Mouse (Mus musculus) gastrocnemius, postnatal 36 days (tissue): ENCODE data around the gene Srrm1. TPM values are rescaled to one million over a fixed set of nuclear protein-coding genes. Genes with fewer than 3 reads are reported as not detected.
A peak's percentile ranks its signal among the peaks of the same experiment; 100 is the strongest.

Source experiments
- DNase-seq, 2 experiments: peaks; one replicate each; pipeline ENCODE4 v3.0.0; 2022
- intact Hi-C: fragments of 180-260 bp; cut with DNase I; formaldehyde crosslinking; loops from one replicate; pipeline ENCODE4 v1.15.1; 2025
- total RNA-seq, 2 experiments: library from RNA; stranded (reverse); gene quantifications; 2 replicates each; pipeline ENCODE4 v1.2.3; 2021

Srrm1 gene
- total RNA-seq, 2 experiments from 2014 or later, result 51.5 to 59.3 TPM

DNA sequence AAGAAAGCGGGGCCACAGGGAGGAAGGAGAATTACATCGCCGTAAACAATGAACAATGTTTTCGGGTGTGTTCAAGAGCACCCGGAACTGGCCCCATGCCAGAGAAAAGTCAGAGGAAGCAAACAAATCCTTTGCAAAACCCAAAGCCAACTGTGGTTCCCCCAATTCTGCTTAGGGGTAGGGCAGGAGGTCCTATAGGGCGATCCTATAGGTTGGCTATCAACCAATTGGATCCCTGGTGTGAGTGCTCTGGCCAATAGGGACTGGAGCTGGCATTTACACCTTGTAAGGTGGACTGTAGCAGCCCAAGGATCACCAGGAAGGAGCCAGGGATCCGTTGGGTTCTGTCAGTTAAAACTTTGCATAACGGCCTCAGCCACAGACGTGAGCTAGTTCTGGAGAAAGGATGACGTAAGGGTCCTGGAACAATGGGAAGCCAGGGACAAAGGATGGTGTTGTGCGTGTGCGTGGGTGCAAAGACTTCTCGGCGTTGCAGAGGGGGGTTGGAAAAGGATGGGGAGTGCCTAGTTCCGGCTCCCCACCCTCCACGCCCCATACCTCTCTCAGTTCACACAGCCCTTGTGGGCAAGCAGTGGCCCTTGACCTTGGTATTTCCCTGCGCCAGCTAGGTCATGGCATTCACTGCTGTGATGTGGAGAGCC is 46.0 kb downstream of the Srrm1 start:
- no peak for DNase-seq
- intact Hi-C loops, result no loop called here

DNA sequence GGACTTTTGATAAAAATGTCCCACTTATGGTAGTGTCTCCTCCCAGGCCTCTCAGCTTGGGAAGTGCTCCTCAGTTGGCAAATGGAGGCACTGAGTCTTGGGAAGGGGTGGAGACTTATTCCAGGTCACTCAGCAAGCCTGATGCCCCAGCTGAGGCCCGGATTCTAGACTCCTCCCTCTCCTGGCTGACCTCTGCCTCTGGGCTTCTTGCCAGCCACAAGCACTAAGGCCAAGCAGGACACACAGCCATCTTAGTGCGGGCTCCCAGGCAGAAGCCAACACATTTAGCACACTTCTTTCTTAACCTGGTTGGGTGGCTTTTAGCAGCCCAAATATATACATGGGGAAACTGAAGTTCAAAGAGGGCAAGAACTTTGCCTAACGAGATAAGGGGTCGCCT is 46.6 kb downstream of the Srrm1 start:
- intact Hi-C loops, result no loop called here
- DNase-seq, result peak; percentile 68 to 69

DNA sequence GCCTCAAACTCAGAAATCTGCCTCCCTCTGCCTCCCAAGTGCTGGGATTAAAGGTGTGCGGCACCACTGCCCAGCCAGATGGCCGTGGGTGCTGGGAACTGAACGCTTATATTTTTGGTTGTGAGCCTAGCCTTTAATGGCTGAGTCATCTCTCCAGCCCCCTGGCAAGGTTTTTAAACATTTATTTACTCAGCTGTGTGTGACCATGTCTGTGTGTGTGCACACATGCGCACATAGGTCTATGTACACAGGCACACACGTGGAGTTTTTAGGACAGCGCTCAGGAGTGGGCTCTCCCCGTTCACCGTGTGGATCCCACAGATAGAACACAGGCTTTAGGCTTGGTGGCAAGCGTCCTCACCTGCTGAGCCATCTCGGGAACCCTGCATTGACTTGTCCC is 50.9 kb downstream of the Srrm1 start:
- DNase-seq, result no peak
- intact Hi-C loops, result no loop called here

DNA sequence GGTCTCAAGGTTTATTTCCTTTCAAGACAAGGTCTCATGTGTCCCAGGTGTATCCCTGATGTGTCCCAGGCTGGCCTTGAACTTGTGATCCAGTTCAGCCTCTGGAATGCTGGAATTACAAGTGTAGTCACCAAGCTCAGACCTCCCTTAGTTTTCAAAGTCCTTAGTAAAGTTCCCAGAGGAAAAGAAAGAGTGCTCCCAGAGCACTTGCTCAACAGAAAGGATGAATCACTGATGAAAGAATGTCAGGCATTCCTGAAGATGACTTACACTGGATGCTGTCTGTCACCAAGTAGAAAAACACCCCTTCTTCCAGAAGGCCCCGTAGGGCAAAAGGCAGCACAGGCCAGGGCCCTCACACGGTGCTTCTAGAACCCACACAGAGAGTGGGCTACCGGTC is 52.0 kb downstream of the Srrm1 start:
- intact Hi-C loops, result no loop called here
- no peak for DNase-seq

DNA sequence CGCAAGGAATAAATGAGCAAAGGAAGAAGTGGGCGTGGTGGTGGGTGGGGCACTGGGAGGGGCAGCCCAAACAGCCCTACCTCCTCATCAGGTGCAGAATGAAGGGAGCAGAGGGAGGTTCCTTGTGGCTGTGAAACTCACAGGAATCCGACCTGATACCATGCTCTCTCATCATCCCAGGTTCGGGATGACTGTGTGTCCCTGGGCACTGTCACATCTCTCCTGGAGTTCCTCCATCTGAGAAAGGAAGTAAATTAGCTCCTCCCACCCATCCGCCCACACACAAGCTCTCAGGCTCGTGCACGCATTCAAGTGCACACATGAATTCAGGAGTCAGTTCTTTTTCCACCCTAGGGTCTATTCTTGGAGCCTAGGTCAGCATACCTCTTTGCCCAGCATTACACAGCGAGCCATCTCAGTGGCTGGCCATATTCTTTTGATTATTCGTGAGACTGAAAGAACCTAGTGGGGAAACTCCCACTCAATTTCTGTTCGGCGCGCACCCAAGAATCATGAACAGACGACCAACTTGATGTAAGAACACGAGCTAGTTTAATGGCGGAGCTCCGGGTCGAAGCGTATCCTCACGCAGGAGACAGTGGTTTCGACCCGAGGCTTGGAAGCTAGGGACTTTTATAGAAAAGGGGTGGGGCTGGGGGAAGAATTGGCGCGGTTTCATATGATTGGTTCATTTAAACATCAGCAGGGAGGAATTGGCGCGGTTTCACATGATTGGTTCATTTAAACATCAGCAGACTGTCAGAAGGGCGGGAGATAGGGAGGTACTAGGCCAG is 52.7 kb downstream of the Srrm1 start:
- intact Hi-C loops, result no loop called here
- no peak for DNase-seq

DNA sequence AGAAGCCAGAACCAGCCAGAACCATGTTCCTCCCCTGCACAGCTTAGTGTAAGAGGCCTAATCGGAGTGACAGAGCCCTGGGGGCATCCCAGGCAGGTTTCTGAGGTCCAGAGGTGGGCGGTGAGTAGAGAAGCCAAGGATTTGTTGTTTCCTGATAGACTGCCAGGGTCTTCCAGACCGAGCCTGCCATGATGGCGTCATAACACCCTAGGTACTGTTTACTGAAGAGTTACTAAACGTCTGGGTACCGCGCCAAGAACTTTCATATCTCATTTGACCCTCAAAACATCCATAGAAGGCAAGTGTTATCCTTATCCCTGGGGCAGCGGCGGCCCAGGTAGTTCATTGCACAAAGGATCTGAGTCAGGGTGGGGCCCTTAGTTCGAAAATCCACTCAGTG is 54.4 kb downstream of the Srrm1 start:
- DNase-seq, result no peak
- intact Hi-C loops, result no loop called here

DNA sequence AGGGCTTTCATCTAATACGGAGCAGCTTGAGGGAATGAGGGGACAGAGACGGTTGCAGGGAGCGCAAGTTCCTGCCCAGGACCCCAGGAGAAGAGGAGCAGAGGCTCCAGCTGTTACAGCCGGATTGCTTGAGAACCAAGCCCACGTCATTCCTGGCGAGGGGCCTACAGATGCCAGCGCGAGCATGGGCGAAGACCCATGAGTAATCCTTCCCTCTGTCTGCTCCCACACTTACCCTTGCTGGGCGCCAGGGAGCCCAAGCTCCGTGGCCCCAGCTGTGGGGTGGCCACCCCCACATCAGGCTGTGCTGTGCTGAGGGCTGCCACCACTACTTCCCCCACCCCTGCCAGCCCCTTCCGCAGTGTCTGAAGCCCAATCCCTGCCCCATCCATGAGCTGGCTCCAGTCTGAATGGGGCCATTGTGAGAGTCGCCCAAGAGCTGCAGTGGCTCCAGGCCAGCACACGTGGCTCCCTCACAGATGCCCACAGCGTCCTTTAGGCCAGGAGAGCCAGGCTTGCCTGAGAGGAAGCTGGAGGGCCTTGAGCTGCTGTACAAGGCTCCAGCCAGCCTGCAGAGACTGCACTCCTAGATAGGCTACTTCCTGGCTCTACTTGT is 55.1 kb downstream of the Srrm1 start:
- no peak for DNase-seq
- intact Hi-C loops, result no loop called here

DNA sequence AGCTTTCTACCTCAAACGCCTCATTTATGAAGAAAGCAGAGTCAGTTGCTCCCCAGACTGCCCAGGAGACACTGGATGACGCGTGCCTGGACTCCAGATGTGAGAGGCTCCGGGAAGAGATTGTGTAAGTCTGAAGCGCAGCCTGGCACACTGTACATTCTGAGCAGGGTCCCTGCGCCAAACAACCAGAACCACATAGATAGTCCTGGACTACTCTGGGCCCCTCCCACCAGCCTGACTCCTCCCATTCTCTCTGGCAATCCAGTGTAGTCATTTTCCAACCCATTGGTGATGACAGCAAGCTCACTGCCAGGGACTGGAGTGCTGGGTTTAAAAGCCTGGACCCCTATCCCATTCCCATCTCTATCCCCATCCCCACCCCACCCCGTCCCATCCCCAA is 56.0 kb downstream of the Srrm1 start:
- DNase-seq, result no peak

DNA sequence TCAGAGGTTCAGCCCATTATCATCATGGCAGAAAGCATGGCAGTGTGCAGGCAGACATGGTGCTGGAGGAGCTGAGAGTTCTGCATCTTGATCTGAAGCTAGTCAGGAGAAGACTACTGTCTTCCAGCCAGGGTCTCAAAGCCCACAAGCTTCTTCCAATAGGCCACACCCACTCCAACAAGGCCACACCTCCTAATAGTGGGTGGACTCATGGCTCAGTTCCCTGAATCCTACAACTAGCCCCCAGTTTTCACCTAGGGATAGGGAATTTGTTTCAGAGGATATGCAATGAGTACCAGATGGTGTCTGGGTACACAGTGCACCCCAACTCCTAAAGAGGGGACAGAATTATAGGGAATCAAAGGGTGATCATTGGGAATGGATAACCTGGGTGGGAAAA is 56.6 kb downstream of the Srrm1 start:
- no peak for DNase-seq
- intact Hi-C loops, result no loop called here

More for the DNA sequence above, 56.0 kb downstream of the Srrm1 start:
- intact Hi-C loops, result no loop called here

DNA sequence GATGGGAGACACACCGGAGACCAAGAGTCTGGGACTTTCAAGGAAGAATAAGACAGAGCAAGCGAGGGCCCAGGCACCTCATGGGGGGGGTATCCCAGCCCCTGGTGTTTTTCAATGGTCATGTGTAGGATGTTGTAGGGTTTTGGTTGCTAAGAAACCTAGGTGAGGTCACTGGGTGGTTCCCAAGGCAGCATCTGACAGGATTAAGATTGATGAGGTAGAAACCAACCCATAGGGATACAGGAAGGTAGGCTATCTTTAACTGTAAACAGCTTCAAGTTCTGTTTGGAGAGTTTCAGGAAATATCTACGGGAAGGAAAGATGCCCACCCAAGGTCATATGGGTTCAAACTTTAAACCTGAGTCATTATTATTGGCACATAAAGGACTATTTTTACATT is 59.3 kb downstream of the Srrm1 start:
- intact Hi-C loops, result no loop called here

DNA sequence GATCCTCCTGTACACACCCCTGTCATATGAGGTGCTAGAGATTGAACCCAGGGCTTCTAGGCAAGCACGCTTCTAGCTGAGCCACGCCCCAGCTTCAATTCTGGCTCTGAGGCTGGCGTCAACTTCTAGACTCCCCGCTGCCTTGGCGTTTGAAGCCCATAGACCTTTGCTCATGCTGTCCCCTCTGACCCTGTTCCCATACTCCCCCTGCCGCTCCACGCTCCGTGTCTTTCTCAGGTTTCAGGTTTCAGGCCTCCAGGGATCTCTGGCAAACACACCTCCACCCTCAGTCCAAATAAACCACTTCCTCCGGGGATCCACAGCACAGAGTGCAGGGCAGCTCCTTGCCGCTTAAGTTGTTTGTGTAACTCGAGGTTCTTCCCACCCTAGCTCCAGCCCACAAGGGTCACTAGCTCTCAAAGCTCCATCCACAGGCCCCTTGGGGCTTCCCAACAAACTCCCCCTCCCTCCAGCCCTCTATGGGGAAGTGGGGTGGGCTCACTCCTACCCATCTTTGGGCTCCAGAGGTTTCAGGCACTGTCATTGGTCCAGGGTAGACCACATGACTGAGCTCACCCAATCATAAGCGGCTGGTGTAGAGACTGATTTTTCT is 60.5 kb downstream of the Srrm1 start:
- intact Hi-C loops, result no loop called here
- DNase-seq, result peak in 1 of 2 experiments; percentile 38

More for the DNA sequence above, 59.3 kb downstream of the Srrm1 start:
- DNase-seq, result no peak

DNA sequence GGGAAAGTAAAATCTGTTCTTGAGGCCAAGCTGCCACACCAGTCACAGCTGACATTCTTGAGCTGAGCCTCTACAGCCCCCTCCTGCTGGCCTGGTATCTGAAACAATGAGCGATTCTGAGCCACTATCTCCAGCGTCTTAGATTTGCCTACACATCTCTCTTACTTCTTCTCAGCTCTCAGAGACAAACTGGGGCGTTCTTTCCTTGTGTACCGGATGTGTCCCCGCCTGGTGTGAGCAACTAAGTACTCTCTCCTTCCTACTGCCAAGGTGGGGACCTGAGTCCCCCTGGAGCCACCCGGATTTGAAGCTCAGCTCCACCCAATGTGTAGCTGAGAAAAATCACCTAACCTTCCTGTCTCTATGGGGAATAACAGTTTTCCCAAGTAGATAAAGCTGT is 61.3 kb downstream of the Srrm1 start:
- intact Hi-C loops, result no loop called here
- DNase-seq, result no peak

DNA sequence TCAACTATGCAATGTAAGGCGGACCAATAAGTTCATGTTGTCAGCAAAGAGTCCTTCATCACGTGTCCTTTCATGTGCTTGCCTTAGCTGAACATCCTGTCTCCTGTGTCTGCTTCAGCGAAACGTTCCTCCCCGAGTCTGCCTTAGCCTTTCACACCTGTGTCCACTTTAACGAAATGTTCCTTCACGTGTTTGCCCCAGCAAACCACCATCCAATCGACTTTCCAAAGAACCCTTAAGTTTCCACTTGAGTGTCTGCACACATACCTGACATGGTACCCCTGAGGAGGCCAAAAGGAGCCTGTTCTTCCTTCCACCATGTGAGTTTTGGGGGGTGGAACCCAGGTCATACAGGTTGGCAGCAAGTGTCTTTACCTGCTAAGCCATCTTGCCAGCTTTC is 61.9 kb downstream of the Srrm1 start:
- intact Hi-C loops, result no loop called here
- DNase-seq, result no peak

DNA sequence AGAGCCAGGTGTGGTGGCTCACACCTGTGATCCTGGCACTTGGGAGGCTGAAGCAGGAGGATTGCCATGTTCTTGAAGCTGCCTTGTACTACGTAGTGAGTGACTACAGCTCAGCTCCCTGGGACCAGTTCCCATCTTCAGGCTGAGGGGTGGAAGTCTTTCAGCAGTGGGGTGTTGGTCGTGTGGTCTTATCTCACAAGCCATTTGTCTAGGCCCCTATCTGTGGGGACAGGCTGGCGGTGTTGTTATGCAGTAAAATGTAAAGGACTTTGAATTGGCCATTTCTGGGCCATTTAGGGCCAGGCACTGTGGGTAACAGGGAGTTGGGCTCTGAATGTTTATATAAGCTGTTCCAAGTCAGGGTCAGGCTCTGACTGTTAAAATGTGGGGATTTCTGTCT is 65.1 kb downstream of the Srrm1 start:
- DNase-seq, result no peak
- intact Hi-C loops, result no loop called here

DNA sequence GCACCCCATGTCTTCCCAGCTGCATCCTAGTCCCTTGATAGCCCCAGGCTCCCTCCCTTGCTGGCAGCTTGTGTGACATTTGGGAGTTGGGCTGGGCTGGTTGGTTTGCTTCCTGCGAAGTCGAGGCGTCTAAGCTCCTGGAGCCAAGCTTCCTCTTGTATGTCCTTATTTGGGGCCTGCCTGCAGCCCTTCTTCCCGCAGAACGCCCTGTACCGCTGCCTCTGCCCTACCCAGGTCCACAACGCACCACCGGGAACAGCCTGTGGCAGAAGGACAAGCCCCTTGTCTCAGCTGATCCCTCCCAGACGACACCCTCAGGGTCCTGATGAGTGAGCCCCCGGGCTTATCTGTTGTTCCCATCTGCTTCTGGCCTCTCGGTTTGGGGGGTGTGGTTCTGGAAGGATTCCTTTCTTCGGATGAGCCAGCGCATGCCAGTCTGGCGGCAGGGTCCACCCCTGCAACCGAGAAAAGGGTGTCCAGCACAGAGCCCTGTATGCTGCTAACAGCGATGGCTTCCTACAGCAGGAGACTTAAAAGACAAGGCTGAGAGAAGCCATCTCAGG is 66.2 kb downstream of the Srrm1 start:
- no peak for DNase-seq
- intact Hi-C loops, result no loop called here

DNA sequence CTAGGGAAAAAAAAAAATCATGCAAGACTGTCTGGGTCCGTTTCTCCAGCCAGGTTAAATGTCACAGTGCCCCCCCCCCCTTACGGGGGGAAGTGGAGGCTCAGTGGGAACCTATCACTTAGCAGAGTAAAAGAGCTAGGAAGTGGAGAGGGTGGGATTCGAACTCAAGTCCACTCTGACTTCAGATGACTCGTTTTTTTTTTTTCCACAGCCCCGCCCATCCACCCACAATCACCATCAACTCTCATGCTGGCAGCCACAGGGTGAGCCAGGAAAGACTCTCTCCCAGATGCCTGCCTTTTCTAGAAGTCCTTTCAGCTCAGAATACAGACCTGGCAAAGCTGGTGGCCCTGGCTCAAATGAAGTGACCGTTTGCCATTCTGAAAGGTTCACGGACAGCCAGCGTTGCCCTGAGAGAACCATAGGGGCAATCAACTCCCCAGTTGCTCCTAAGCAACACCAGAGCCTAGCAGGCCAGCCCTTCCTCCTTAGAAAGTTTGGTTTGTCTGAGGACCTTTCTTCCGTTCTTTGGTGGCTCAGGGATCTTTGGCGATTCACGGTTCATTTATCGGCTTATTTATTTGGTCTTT is 67.0 kb downstream of the Srrm1 start:
- intact Hi-C loops, result no loop called here
- DNase-seq, result no peak

DNA sequence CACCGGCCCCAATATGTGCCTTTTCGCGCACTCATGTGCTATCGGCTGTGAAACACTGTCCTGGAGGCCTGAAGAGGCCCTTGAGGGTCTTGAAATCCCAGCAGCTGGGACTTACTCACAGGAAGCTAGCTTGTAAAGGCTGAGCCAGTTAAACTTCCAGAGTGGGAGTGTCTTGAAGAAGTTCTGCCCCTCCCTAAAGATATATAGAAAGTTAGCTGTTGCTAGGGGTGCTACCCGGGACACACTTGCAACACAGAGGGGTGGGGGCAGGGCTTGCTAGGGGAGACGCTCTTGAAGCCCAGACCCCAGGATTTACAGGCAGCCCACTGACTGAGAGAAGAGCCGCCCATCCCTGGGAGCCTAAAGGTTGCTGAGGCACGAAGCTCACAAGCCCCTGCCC is 67.7 kb downstream of the Srrm1 start:
- intact Hi-C loops, result no loop called here
- DNase-seq, result no peak

DNA sequence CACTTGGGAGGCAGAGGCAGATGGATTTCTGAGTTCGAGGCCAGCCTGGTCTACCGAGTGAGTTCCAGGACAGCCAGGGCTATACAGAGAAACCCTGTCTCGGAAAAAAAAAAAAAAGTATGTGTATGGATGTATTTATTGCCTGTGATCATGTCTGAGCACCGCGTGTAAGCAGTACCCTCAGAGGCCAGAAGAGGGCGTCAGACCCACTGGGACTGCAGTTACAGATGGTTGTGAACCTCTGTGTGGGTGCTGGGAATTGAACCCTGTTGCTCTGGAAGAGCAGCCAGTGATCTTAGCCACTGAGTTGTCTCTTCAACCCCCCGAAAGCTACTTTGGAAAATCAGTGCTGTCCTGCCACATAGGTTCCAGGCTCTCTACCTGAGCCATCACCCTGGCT is 69.2 kb downstream of the Srrm1 start:
- intact Hi-C loops, result no loop called here
- DNase-seq, result no peak

DNA sequence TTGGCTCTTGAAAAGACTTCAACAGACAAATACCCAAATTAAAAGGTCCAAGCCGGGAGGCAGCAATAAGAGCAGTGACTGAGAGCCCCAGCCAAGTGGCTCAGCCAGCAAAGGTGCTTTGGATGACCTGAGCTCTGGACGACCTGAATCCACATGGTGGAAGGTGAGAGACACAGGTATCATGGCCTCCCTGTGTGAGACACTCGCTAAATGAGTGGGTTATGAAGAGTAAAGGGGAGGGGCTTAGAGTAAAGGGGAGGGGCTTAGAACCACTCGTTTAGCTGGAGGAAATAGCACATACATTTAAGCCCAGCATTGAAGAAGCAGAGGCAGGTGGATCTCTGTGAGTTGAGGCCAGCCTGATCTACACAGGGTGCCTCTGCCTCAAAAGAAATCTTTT is 69.7 kb downstream of the Srrm1 start:
- intact Hi-C loops, result no loop called here

DNA sequence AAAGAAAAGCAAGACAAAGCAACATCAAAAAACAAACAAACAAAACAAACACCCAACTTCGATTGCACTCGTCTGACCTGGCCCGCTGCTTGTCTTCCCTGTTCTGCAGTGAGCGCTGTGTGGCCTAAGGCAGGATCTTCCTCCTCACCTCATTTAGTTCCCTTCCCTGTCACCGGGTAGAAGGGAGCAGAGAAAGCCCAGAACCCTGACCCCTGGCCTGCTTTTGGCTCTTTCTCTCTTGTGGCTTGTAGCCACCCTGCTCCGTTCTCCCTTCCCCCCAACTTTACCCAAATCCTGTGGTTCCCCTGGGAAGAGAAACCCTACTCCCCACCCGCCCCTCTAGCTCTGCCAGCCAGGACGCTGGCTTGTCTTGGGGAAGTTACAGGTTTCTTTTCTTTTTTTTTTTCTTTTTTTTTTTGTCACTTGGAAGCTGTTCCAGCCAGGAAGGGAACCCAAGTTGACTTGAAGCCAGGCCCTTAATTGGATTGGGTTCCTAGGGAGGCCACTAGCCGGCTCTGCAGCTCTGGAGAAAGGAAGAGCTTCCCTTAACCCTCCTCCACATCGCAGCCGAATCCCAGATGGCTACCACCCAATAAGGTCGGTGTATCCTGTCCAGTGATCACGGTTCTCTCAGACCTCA is 70.3 kb downstream of the Srrm1 start:
- intact Hi-C loops, result no loop called here
- DNase-seq, result peak in 1 of 2 experiments; percentile 33

More for the DNA sequence above, 69.7 kb downstream of the Srrm1 start:
- no peak for DNase-seq
